Mouse (Mus musculus): Measurements from ENCODE around the gene Hoxc8.

DNA sequence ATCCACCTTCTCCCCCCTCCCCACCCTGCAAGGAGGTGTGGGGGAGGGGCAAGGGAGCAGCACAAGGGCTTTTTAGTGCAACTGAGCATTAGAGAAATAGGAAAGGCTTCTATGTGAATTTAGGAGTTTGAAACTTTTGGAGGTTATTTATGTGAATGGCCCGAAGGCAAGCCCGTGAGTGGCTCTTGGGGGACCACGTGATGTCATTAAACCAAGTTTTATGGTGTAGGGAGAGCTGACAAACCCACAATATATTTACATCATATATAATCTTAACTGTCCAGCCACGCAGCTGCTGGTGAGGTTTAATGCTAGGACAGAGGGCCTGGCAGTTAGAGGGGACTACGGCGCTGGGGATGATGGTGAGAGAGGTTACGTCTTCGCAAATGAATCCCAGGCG, 28.2 kb downstream of the Hoxc8 start, which contains the start of gene Hoxc4:
- TF ChIP-seq CTCF (IDR thresholded peaks at IDR 0.05; ENCODE audit: extremely low read depth, insufficient read depth, insufficient read length, insufficient replicate concordance) = no peak
- TF ChIP-seq POLR2A (IDR thresholded peaks at IDR 0.05; ENCODE audit: low read depth, low read length) = no peak

Measured in spleen, adult 2 months (tissue).